Comparison of ENCODE assay signal across 11 mouse cellular contexts in genomic region chr6:120976991-120977390, GRCm38 (mm10).
DNase-seq lines count a peak whose midpoint lies in the region; ATAC-seq lines count a peak whose summit lies in the region.
"Had no signal": no experiment of that assay in that cellular context is flagged by ENCODE, and none has a peak within 500 bp of the region (broad histone marks: within the 10 kb centered on the region; RNA-seq: fewer than 3 reads in every experiment).

No protein-coding gene starts in this region.

- DNase-seq in forebrain, embryonic 14.5 days (ENCODE audit: low spot score) = peak; percentile 37
- DNase-seq in forebrain, embryonic 11.5 days (ENCODE audit: low spot score) = no peak
- peak; percentile 41 for DNase-seq in neural tube, embryonic 10.5 days (ENCODE audit: extremely low spot score, low spot score)
- no peak for DNase-seq in kidney, adult 9 months
- no peak for DNase-seq in thymus, postnatal 10 days (ENCODE audit: low spot score in 2 of 2)
- DNase-seq: cerebellum, postnatal 25 days; liver; thymus, postnatal 25 days had no signal

- peaks cover 29% of the 10 kb centered on the region for H3K36me3 ChIP-seq in forebrain, embryonic 14.5 days (ENCODE audit: control insufficient read depth, insufficient read depth, low read length)
- H3K36me3 ChIP-seq in forebrain, embryonic 11.5 days (ENCODE audit: control insufficient read depth, insufficient read depth, low read length) = no peaks in the 10 kb centered on the region
- peaks cover 42% of the 10 kb centered on the region for H3K36me3 ChIP-seq in neural tube, embryonic 15.5 days
- peaks cover 24% of the 10 kb centered on the region for H3K36me3 ChIP-seq in midbrain, embryonic 12.5 days
- peaks cover 19% of the 10 kb centered on the region for H3K36me3 ChIP-seq in kidney, embryonic 15.5 days

- no peak overlapping the region for H3K27ac ChIP-seq in forebrain, embryonic 14.5 days (ENCODE audit: low read depth, low read length)
- no peak overlapping the region for H3K27ac ChIP-seq in forebrain, embryonic 11.5 days (ENCODE audit: low read depth, low read length)
- H3K27ac ChIP-seq in neural tube, embryonic 15.5 days (replicated peaks) = no peak overlapping the region
- H3K27ac ChIP-seq in midbrain, embryonic 12.5 days (replicated peaks) = peak overlapping the region; percentile 35; the same call in 1 of the 2 replicates
- no peak overlapping the region; the same call in 1 of the 2 replicates for H3K27ac ChIP-seq in kidney, embryonic 15.5 days

- no peak overlapping the region for H3K9ac ChIP-seq in forebrain, embryonic 14.5 days (ENCODE audit: low read length)
- no peak overlapping the region for H3K9ac ChIP-seq in forebrain, embryonic 11.5 days (ENCODE audit: low read length)
- no peak overlapping the region for H3K9ac ChIP-seq in neural tube, embryonic 15.5 days (replicated peaks)
- no peak overlapping the region for H3K9ac ChIP-seq in midbrain, embryonic 12.5 days (replicated peaks)
- no peak overlapping the region for H3K9ac ChIP-seq in kidney, embryonic 15.5 days

- no peak for ATAC-seq in forebrain, embryonic 14.5 days
- no peak for ATAC-seq in forebrain, embryonic 11.5 days (replicated peaks; ENCODE audit: low FRiP score)
- no peak for ATAC-seq in neural tube, embryonic 15.5 days (ENCODE audit: low FRiP score)
- 0 out of 2 replicates have a peak, but pooled peaks have one; percentile 31 for ATAC-seq in midbrain, embryonic 12.5 days (ENCODE audit: low FRiP score, low read depth)
- ATAC-seq in kidney, embryonic 15.5 days (replicated peaks; ENCODE audit: low FRiP score) = no peak; the same call in 1 of the 2 replicates

- H3K27me3 ChIP-seq in forebrain, embryonic 14.5 days (replicated peaks; ENCODE audit: control insufficient read depth, insufficient read depth, low read length) = no peaks in the 10 kb centered on the region
- H3K27me3 ChIP-seq in forebrain, embryonic 11.5 days (ENCODE audit: control insufficient read depth, insufficient read depth, low read length) = no peaks in the 10 kb centered on the region
- no peaks in the 10 kb centered on the region for H3K27me3 ChIP-seq in neural tube, embryonic 15.5 days (replicated peaks)
- no peaks in the 10 kb centered on the region for H3K27me3 ChIP-seq in midbrain, embryonic 12.5 days
- no peaks in the 10 kb centered on the region for H3K27me3 ChIP-seq in kidney, embryonic 15.5 days

- H3K4me3 ChIP-seq in forebrain, embryonic 14.5 days (ENCODE audit: low read depth, low read length) = no peak overlapping the region
- H3K4me3 ChIP-seq in forebrain, embryonic 11.5 days (ENCODE audit: low read depth, low read length) = no peak overlapping the region
- no peak overlapping the region for H3K4me3 ChIP-seq in neural tube, embryonic 15.5 days (replicated peaks)
- H3K4me3 ChIP-seq in midbrain, embryonic 12.5 days = no peak overlapping the region
- no peak overlapping the region for H3K4me3 ChIP-seq in kidney, embryonic 15.5 days (replicated peaks)

- no peak overlapping the region for H3K4me2 ChIP-seq in forebrain, embryonic 14.5 days (ENCODE audit: low read length)
- no peak overlapping the region for H3K4me2 ChIP-seq in forebrain, embryonic 11.5 days (ENCODE audit: low read depth, low read length, severe bottlenecking)
- H3K4me2 ChIP-seq in neural tube, embryonic 15.5 days = no peak overlapping the region
- no peak overlapping the region for H3K4me2 ChIP-seq in midbrain, embryonic 12.5 days (replicated peaks)
- no peak overlapping the region for H3K4me2 ChIP-seq in kidney, embryonic 15.5 days

- H3K9me3 ChIP-seq in forebrain, embryonic 14.5 days (replicated peaks; ENCODE audit: control insufficient read depth, low read length) = no peaks in the 10 kb centered on the region
- H3K9me3 ChIP-seq in forebrain, embryonic 11.5 days (ENCODE audit: control insufficient read depth, low read length) = no peaks in the 10 kb centered on the region
- H3K9me3 ChIP-seq in neural tube, embryonic 15.5 days (replicated peaks) = no peaks in the 10 kb centered on the region
- no peaks in the 10 kb centered on the region for H3K9me3 ChIP-seq in midbrain, embryonic 12.5 days
- no peaks in the 10 kb centered on the region for H3K9me3 ChIP-seq in kidney, embryonic 15.5 days (replicated peaks)

- H3K4me1 ChIP-seq in forebrain, embryonic 14.5 days (ENCODE audit: control insufficient read depth, insufficient read depth, low read length) = no peaks in the 10 kb centered on the region
- no peaks in the 10 kb centered on the region for H3K4me1 ChIP-seq in forebrain, embryonic 11.5 days (replicated peaks; ENCODE audit: control insufficient read depth, insufficient read depth, low read length)
- peaks cover 21% of the 10 kb centered on the region for H3K4me1 ChIP-seq in neural tube, embryonic 15.5 days
- H3K4me1 ChIP-seq in midbrain, embryonic 12.5 days = peaks cover 12% of the 10 kb centered on the region
- H3K4me1 ChIP-seq in kidney, embryonic 15.5 days = peaks cover 27% of the 10 kb centered on the region

- 57% methylated on average over 11 of the region's 11 CpGs for WGBS in forebrain, embryonic 14.5 days
- 71% methylated on average over 11 of the region's 11 CpGs for WGBS in forebrain, embryonic 11.5 days
- WGBS in neural tube, embryonic 15.5 days = 21% methylated on average over 11 of the region's 11 CpGs
- WGBS in midbrain, embryonic 12.5 days = 64% methylated on average over 11 of the region's 11 CpGs
- 60% methylated on average over 11 of the region's 11 CpGs for WGBS in kidney, embryonic 15.5 days

Comparison
In these comparisons a context has a peak if more than half of its experiments do, and no peak if none do; other contexts are left out.
1. DNase-seq: peak in forebrain, embryonic 14.5 days (single experiment) and neural tube, embryonic 10.5 days (single experiment); none in forebrain, embryonic 11.5 days (single experiment), kidney, adult 9 months (single experiment) and thymus, postnatal 10 days (0 of 2).